Mouse (Mus musculus): ENCODE data around the gene Pin1. TPM values are rescaled to one million over a fixed set of nuclear protein-coding genes. Genes with fewer than 3 reads are reported as not detected.

Pin1 gene
- total and polyA plus RNA-seq, 2 experiments: 7.4 to 9.0 TPM

DNA sequence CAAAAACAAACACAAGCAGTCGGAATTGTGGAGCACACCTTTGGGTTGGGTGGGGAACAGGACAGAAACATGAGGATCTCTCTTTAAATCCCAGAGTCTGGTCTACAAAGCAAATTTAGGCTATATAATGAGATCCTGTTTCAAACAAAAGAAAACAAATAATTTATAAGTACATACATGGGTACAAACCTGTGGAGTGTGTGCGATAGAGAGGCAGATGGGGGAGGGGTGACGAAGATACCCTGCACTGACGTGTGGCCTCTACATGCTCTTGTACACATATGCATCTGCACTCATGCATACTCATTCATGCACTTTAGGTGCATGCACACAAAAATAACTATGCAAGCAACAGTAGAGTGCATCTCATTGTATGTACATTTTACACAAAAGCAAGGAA lies 12.4 kb upstream of the Pin1 start:
- no peak overlapping the region for H3K4me3 ChIP-seq (ENCODE audit: insufficient read depth, low read depth, low read length)
- DNase-seq (ENCODE audit: extremely low read depth, low read depth, low spot score): no peak
- H3K27ac ChIP-seq (replicated peaks; ENCODE audit: insufficient read depth, low read depth, low read length): no peak overlapping the region
- TF ChIP-seq CTCF (IDR thresholded peaks at IDR 0.05; ENCODE audit: low read depth, low read length): no peak
- TF ChIP-seq POLR2A (IDR thresholded peaks at IDR 0.05; ENCODE audit: extremely low read depth, insufficient read depth, low read length): no peak
- peaks cover 11% of the 10 kb centered on the region for H3K79me2 ChIP-seq (ENCODE audit: control insufficient read depth, insufficient read depth, low read length)
- WGBS: 91% methylated on average over 4 of the region's 4 CpGs
- H3K27me3 ChIP-seq (ENCODE audit: control insufficient read depth, insufficient read depth, low read length): no peaks in the 10 kb centered on the region
- peaks cover 11% of the 10 kb centered on the region for H3K4me1 ChIP-seq (ENCODE audit: control insufficient read depth, insufficient read depth, low read length)
- no peak overlapping the region for H3K9ac ChIP-seq (ENCODE audit: low read depth, low read length)
- H3K36me3 ChIP-seq (ENCODE audit: control insufficient read depth, insufficient read depth, low read length): peaks cover 4% of the 10 kb centered on the region; the same call in 1 of the 2 replicates

DNA sequence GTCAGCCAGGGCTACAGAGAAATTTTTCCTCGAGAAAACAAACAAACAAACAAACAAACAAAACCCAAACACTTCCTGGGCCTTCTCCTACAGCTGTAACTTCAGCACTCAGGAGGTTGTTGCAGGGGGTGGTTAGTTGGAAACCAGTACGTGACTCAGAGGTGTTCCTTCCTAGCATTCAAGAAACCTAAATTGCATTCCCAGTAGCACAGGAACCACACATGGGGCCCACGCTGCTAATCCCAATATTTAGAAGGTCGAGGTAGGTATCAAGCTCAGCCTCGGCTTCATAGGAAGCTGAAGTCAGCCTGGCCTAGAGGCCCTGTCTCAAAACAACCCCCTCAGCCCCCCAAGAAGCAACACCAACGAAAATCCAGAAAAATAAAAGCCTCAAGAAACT lies 10.4 kb upstream of the Pin1 start:
- no peak overlapping the region for H3K27ac ChIP-seq (replicated peaks; ENCODE audit: insufficient read depth, low read depth, low read length)
- peaks cover 14% of the 10 kb centered on the region for H3K4me1 ChIP-seq (ENCODE audit: control insufficient read depth, insufficient read depth, low read length)
- H3K9ac ChIP-seq (ENCODE audit: low read depth, low read length): no peak overlapping the region

DNA sequence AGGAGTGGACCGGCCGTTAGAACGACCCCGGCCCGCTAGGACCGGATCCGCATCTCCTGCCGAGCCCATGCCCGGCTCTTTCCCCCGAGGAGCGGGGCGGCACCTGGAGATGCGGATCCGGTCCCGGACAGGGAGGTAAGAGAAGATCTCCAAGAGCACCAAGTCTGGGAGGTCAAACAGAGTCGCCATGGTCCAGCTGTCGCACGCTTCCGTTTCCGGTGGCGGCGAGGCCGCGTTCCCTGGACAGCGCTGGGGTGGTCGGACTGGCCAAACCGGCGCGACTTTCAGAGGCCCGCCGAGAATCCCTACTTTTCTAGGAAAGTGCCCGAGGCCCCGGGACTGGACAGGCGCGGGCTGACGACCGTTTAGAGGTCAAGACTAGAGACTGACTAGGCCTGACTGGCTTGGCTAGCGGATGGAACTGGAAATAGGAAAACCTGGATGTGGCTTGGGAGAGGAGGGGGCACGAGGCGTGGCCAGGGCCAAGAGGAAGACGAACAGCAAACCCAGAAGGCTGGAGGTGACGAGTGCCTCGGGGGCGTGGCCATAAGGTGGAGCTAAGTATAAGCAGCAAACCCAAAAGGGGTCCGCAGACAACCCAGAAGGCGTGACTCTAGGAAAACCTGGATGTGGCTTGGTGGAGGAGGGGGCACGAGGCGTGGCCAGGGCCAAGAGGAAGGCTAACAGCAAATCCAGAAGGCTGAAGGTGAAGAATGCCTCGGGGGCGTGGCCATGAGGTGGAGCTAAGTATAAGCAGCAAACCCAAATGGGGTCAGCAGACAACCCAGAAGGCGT lies 9.6 kb upstream of the Pin1 start, which contains the start of gene Ubl5:
Gene Ubl5, plus strand, starts transcription at position 778 of the 795 bp plus-strand sequence.
- 2% methylated on average over 51 of the region's 51 CpGs for WGBS
- H3K4me1 ChIP-seq (ENCODE audit: control insufficient read depth, insufficient read depth, low read length): peaks cover 14% of the 10 kb centered on the region

More for the DNA sequence above, 10.4 kb upstream of the Pin1 start:
- no peak for DNase-seq (ENCODE audit: extremely low read depth, low read depth, low spot score)
- TF ChIP-seq POLR2A (IDR thresholded peaks at IDR 0.05; ENCODE audit: extremely low read depth, insufficient read depth, low read length) (no peak), CTCF (IDR thresholded peaks at IDR 0.05; ENCODE audit: low read depth, low read length) (no peak)
- no peak overlapping the region for H3K4me3 ChIP-seq (ENCODE audit: insufficient read depth, low read depth, low read length)
- WGBS: 26% methylated on average over 6 of the region's 6 CpGs
- H3K27me3 ChIP-seq (ENCODE audit: control insufficient read depth, insufficient read depth, low read length): no peaks in the 10 kb centered on the region
- peaks cover 11% of the 10 kb centered on the region for H3K79me2 ChIP-seq (ENCODE audit: control insufficient read depth, insufficient read depth, low read length)
- H3K36me3 ChIP-seq (ENCODE audit: control insufficient read depth, insufficient read depth, low read length): peaks cover 4% of the 10 kb centered on the region; the same call in 1 of the 2 replicates

DNA sequence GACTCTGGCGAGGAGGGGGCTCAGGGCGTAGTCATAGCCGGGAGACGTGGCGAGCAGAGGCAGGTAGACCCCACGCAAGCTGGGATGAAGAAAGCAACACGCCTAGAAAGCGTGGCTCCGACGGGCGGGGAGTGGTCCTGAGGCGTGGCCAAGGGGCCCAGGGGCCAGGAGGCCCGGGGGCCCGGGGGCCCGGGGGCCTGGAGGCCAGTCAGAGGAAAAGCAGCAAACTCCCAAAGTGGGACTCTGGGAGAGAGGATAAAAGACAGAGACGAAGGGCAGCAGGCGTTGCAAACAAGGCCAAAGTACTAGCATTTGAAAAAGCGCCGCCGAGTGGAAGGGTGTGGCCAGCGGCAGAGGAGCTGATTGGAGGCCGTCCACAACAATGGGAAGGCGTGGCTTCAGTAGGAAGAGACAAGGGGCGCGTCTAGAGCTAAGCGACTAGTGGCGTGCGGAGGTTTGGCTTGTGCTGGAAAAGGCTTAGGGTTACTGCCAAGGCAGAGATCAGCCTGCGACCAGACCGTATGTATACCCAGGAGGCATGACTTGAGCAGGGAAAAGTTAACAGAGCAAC lies 8.9 kb upstream of the Pin1 start:
- Histone ChIP-seq H3K4me1 (ENCODE audit: control insufficient read depth, insufficient read depth, low read length) (peaks cover 14% of the 10 kb centered on the region), H3K27ac (replicated peaks; ENCODE audit: insufficient read depth, low read depth, low read length) (peak overlapping the region; percentile 49), H3K79me2 (ENCODE audit: control insufficient read depth, insufficient read depth, low read length) (peaks cover 11% of the 10 kb centered on the region), H3K36me3 (ENCODE audit: control insufficient read depth, insufficient read depth, low read length) (0 out of 2 replicates have a peak, but pooled peaks cover 1% of the 10 kb centered on the region), H3K27me3 (ENCODE audit: control insufficient read depth, insufficient read depth, low read length) (no peaks in the 10 kb centered on the region), H3K4me3 (ENCODE audit: insufficient read depth, low read depth, low read length) (peak overlapping the region; percentile 77), H3K9ac (ENCODE audit: low read depth, low read length) (peak overlapping the region; percentile 58)
- 0 out of 2 replicates have a peak, but pooled peaks have one; percentile 16 for TF ChIP-seq POLR2A (IDR thresholded peaks at IDR 0.05; ENCODE audit: extremely low read depth, insufficient read depth, low read length)
- TF ChIP-seq CTCF (IDR thresholded peaks at IDR 0.05; ENCODE audit: low read depth, low read length): 0 out of 2 replicates have a peak, but pooled peaks have one; percentile 7
- peak; percentile 77 for DNase-seq (ENCODE audit: extremely low read depth, low read depth, low spot score)
- WGBS: 2% methylated on average over 30 of the region's 30 CpGs

More for the DNA sequence above, 9.6 kb upstream of the Pin1 start, which contains the start of gene Ubl5:
- peak; percentile 42 for DNase-seq (ENCODE audit: extremely low read depth, low read depth, low spot score)
- Histone ChIP-seq H3K27me3 (ENCODE audit: control insufficient read depth, insufficient read depth, low read length) (no peaks in the 10 kb centered on the region), H3K9ac (ENCODE audit: low read depth, low read length) (peak within 1 kb of the TSS; percentile 65), H3K4me3 (ENCODE audit: insufficient read depth, low read depth, low read length) (peak within 1 kb of the TSS; percentile 77), H3K36me3 (ENCODE audit: control insufficient read depth, insufficient read depth, low read length) (peaks cover 3% of the 10 kb centered on the region; the same call in 1 of the 2 replicates), H3K79me2 (ENCODE audit: control insufficient read depth, insufficient read depth, low read length) (peaks cover 11% of the 10 kb centered on the region), H3K27ac (replicated peaks; ENCODE audit: insufficient read depth, low read depth, low read length) (peak within 1 kb of the TSS; percentile 49)
- TF ChIP-seq CTCF (IDR thresholded peaks at IDR 0.05; ENCODE audit: low read depth, low read length) (no peak), POLR2A (IDR thresholded peaks at IDR 0.05; ENCODE audit: extremely low read depth, insufficient read depth, low read length) (no peak)

DNA sequence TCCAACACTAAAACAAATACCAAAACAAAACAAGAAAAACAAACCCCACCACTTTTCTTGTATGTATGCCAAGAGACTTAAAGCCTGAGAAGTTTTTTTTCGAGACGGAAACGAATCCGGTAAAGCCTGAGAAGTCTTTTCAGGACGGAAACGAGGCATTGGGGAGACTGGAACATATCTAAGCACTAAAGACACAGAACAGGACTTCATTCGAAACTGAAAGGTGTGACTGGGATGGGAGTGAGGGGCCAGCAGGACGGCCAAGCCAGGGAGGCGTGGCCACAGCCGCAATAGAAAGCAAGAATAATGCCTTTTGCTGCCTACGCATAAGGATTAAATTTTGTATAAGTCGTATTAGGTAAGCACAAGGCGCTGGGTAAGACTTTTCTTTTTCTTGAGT lies 8.1 kb upstream of the Pin1 start:
- DNase-seq (ENCODE audit: extremely low read depth, low read depth, low spot score): peak; percentile 22
- WGBS: 3% methylated on average over 13 of the region's 13 CpGs
- peaks cover 14% of the 10 kb centered on the region for H3K4me1 ChIP-seq (ENCODE audit: control insufficient read depth, insufficient read depth, low read length)
- TF ChIP-seq POLR2A (IDR thresholded peaks at IDR 0.05; ENCODE audit: extremely low read depth, insufficient read depth, low read length) (no peak), CTCF (IDR thresholded peaks at IDR 0.05; ENCODE audit: low read depth, low read length) (no peak)
- H3K79me2 ChIP-seq (ENCODE audit: control insufficient read depth, insufficient read depth, low read length): peaks cover 11% of the 10 kb centered on the region
- H3K36me3 ChIP-seq (ENCODE audit: control insufficient read depth, insufficient read depth, low read length): 0 out of 2 replicates have a peak, but pooled peaks cover 1% of the 10 kb centered on the region
- H3K9ac ChIP-seq (ENCODE audit: low read depth, low read length): peak overlapping the region; percentile 63
- peak overlapping the region; percentile 77 for H3K4me3 ChIP-seq (ENCODE audit: insufficient read depth, low read depth, low read length)
- H3K27me3 ChIP-seq (ENCODE audit: control insufficient read depth, insufficient read depth, low read length): no peaks in the 10 kb centered on the region
- peak overlapping the region; percentile 49; the same call in 1 of the 2 replicates for H3K27ac ChIP-seq (replicated peaks; ENCODE audit: insufficient read depth, low read depth, low read length)
